Mouse (Mus musculus) limb, embryonic 13.5 days (tissue): ENCODE measurements around the gene Gm2001. TPM values are rescaled to one million over a fixed set of nuclear protein-coding genes. Genes with fewer than 3 reads are reported as not detected.
"Not testable (repeated sequence)": the region's sequence is repeated elsewhere in the genome, so short reads cannot be mapped to it uniquely, and the experiment has no call there.

ENCODE experiments used
- ATAC-seq: fragments of 200-750 bp; cut with Nextera tagmentation; 2 replicates; pipeline ENCODE4 v1.8.0; 2017; ENCODE audit warnings: low read depth, moderate number of reproducible peaks, moderate TSS enrichment; ENCODE audit not compliant: low FRiP score
- H3K27ac ChIP-seq: fragments of 300-500 bp; sonication (generic); 2 replicates; pipeline ENCODE4 v1.5.1; 2015; ENCODE audit warnings: inconsistent platforms, mild to moderate bottlenecking, moderate library complexity
- H3K27me3 ChIP-seq: fragments of 300-500 bp; sonication (generic); 2 replicates; pipeline ENCODE4 v1.6.1; 2015; ENCODE audit warnings: mild to moderate bottlenecking, inconsistent platforms
- H3K36me3 ChIP-seq: fragments of 300-500 bp; sonication (generic); 2 replicates; pipeline ENCODE4 v1.6.1; 2015; ENCODE audit warnings: inconsistent platforms, mild to moderate bottlenecking, moderate library complexity
- H3K4me1 ChIP-seq: fragments of 300-500 bp; sonication (generic); 2 replicates; pipeline ENCODE4 v1.6.1; 2015; ENCODE audit warnings: inconsistent platforms
- H3K4me2 ChIP-seq: fragments of 300-500 bp; sonication (generic); replicated peaks from 2 replicates; pipeline ENCODE4 v1.6.1; 2015; ENCODE audit warnings: inconsistent platforms, mild to moderate bottlenecking, moderate library complexity
- H3K4me3 ChIP-seq: fragments of 300-500 bp; sonication (generic); 2 replicates; pipeline ENCODE4 v1.5.1; 2015; ENCODE audit warnings: moderate library complexity, mild to moderate bottlenecking, inconsistent platforms
- H3K9ac ChIP-seq: fragments of 300-500 bp; sonication (generic); 2 replicates; pipeline ENCODE4 v1.6.1; 2015; ENCODE audit warnings: mild to moderate bottlenecking, inconsistent platforms
- H3K9me3 ChIP-seq: fragments of 300-500 bp; sonication (generic); 2 replicates; pipeline ENCODE4 v1.6.1; 2016; ENCODE audit warnings: inconsistent platforms
- WGBS: fragments of 180-500 bp; shearing (Covaris S2); methylation state at CpG from one replicate; pipeline ENCODE4 v1.1.7; 2015; 5-methylcytosine and 5-hydroxymethylcytosine counted together
- polyA plus RNA-seq: library from polyadenylated mRNA; unstranded; fragments of >200 nt; fragmentation: Nextera tagmentation; extraction: Ambion mirVana; gene quantifications from 2 replicates; pipeline ENCODE4 v1.2.1, GENCODE M21; 2015

Gene Gm2001
- not detected in 2 replicates for polyA plus RNA-seq

DNA sequence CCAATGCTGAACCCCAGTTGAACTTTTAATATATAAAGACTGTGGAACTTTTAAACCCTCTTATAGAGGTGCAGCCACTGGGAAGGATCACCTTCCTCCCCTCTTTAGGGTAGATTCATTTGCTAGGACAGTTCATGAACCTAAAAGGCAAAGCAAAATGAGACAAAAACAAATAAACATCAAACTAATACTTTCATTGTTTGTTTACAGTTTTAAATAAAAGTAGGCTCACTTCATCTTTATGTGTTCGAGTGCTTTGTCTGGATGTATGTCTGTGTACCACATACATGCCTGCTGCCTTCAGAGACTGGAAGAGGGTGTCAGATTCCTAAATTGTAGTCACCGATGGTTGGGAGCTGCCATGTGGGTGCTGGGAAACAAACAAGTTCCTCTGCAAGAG, at the start of gene Gm2001:
Gene Gm2001 (minus strand): TSS at position 101 of the 400 bp plus-strand sequence.
- not testable (repeated sequence) for H3K9ac ChIP-seq, H3K27ac ChIP-seq, H3K36me3 ChIP-seq, H3K4me2 ChIP-seq, H3K4me3 ChIP-seq, H3K9me3 ChIP-seq, ATAC-seq, H3K27me3 ChIP-seq, H3K4me1 ChIP-seq
- 76% methylated on average over 2 of the region's 2 CpGs for WGBS

GRCm38 (mm10) chr12:87873772-87874171, 31.6 kb upstream of the Gm2001 start, which contains the start of gene Gm2016:
Gene Gm2016, plus strand, starts transcription at chr12:87874072.
- H3K4me2 ChIP-seq, H3K4me3 ChIP-seq, H3K27ac ChIP-seq, ATAC-seq, H3K36me3 ChIP-seq, H3K27me3 ChIP-seq, H3K9me3 ChIP-seq, H3K9ac ChIP-seq, H3K4me1 ChIP-seq: not testable (repeated sequence)
- 83% methylated on average over 5 of the region's 5 CpGs for WGBS

GRCm38 (mm10) chr12:87864048-87864447, 21.9 kb upstream of the Gm2001 start:
- H3K9ac ChIP-seq, H3K27me3 ChIP-seq, H3K4me3 ChIP-seq, H3K4me2 ChIP-seq, ATAC-seq, H3K27ac ChIP-seq, H3K4me1 ChIP-seq, H3K36me3 ChIP-seq: not testable (repeated sequence)
- H3K9me3 ChIP-seq, result peaks cover 16% of the 10 kb centered on the region
- 79% methylated on average over 2 of the region's 2 CpGs for WGBS

- H3K9ac ChIP-seq, H3K27me3 ChIP-seq, H3K36me3 ChIP-seq, H3K4me1 ChIP-seq, H3K4me3 ChIP-seq, H3K4me2 ChIP-seq, ATAC-seq, H3K27ac ChIP-seq: not testable (repeated sequence)
- peaks cover 16% of the 10 kb centered on the region for H3K9me3 ChIP-seq
- WGBS, result 88% methylated on average over 10 of the region's 11 CpGs
These were observed 21.5 kb upstream of the Gm2001 start for GRCm38 (mm10) chr12:87863638-87864037.

DNA sequence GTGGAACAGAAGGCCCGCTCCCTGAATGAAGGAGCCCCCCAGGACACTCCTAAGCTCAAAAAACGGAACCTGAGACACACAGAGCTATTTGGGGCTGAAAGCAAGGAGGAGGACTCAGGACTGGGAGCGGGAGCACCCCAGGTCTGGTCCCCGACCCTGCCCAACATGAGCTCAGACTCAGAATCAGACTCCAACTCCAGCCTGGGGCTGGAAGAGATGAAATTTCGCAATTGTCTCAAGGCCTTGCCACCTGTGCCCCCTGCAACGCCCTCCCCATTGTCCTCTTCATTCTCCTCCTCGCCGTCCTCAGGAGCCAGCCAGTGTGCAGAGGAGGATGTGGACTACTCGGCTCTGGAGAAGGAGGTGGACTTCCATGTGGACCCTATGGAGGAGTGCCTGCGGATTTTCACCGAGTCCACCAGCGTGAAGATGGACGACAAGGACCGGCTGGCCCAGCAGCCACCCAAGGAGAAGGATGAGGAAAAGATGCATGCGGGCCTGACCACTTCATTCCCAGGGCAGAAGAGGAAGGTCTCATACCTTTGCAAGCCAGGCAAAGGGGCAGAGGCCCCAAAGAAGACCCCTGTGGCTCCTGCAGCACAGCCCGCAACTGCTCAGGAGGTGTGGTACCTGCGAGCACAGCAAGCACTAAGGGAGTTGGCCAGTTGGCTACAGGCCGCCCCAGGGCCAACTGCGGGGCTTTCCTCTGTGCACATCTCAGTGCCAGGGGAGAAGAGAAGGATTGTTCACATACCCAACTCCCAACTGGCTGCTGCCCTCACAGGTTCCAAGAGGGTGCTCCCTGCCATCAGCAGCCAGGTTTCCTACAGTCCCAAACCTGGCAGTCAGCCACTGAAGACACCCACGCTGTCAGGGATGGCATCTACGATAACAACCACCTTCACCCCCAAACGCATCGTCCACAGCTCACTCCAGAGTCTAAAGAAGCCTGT, 19.9 kb upstream of the Gm2001 start:
- H3K27me3 ChIP-seq, H3K27ac ChIP-seq, H3K4me3 ChIP-seq, ATAC-seq, H3K36me3 ChIP-seq, H3K9ac ChIP-seq, H3K4me1 ChIP-seq, H3K4me2 ChIP-seq: not testable (repeated sequence)
- WGBS, result 86% methylated on average over 23 of the region's 23 CpGs
- peaks cover 16% of the 10 kb centered on the region for H3K9me3 ChIP-seq

DNA sequence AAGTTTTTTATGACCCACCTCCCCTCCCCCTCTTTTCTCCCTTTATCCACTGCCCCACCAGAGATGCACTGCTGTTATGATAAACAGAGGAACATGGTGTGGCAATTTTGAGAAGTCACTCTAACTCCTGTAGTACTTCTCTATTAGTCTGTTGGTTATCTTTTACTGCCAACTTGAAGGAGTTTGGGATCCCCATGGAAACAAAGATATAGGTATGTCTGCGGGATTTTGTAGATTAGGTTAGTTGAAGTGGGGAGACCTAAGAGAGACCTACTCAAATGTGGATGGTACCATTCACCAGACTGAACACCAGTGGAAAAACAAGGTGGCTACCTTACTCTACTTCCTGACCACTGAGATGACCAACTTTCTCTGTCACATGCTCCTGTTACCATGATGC, 13.9 kb upstream of the Gm2001 start:
- H3K36me3 ChIP-seq, H3K27ac ChIP-seq, H3K4me2 ChIP-seq, H3K9me3 ChIP-seq, H3K9ac ChIP-seq, H3K4me1 ChIP-seq, ATAC-seq, H3K4me3 ChIP-seq, H3K27me3 ChIP-seq: not testable (repeated sequence)
- WGBS, result 86% methylated on average over 1 of the region's 1 CpGs

- not testable (repeated sequence) for H3K4me3 ChIP-seq, H3K27ac ChIP-seq, H3K9me3 ChIP-seq, H3K36me3 ChIP-seq, H3K4me2 ChIP-seq, H3K9ac ChIP-seq, H3K4me1 ChIP-seq, H3K27me3 ChIP-seq, ATAC-seq
- no CpG with 5 or more reads among the region's 2 CpGs for WGBS
These were observed 8.5 kb upstream of the Gm2001 start for GRCm38 (mm10) chr12:87850657-87851056.

DNA sequence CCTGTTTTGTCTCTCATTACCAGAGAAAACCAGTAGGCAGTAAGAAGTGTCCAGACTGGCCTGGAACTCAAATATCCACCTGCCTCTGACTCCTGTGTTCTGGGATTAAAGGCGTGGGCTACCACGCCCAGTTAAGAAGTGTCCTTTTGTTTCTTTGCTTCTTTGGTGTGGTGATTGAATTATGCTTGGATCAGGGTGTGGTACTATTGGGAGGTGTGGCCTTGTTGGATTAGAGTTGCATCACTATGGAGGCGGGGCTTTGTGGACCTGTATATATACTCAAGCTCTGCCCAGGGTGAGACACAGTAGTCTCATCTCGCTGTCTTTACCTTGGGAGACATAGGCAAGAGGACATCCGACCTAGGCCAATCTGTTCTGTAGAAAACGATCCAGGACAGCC, 25.9 kb downstream of the Gm2001 start, which contains the start of gene BB287469:
Gene BB287469 (plus strand): TSS at position 301 of the 400 bp plus-strand sequence.
- H3K4me3 ChIP-seq, ATAC-seq, H3K9ac ChIP-seq, H3K27me3 ChIP-seq, H3K4me2 ChIP-seq, H3K9me3 ChIP-seq, H3K27ac ChIP-seq, H3K36me3 ChIP-seq, H3K4me1 ChIP-seq: not testable (repeated sequence)
- 71% methylated on average over 4 of the region's 6 CpGs for WGBS

GRCm38 (mm10) chr12:87797971-87798370, 44.2 kb downstream of the Gm2001 start:
- H3K27me3 ChIP-seq, H3K4me1 ChIP-seq, H3K4me3 ChIP-seq, H3K27ac ChIP-seq, ATAC-seq, H3K9me3 ChIP-seq, H3K9ac ChIP-seq, H3K36me3 ChIP-seq, H3K4me2 ChIP-seq: not testable (repeated sequence)
- 98% methylated on average over 5 of the region's 5 CpGs for WGBS

GRCm38 (mm10) chr12:87795212-87795611, 46.9 kb downstream of the Gm2001 start, which contains the start of gene Gm21936:
Gene Gm21936, plus strand, starts transcription at chr12:87795512.
- not testable (repeated sequence) for H3K4me1 ChIP-seq, H3K36me3 ChIP-seq, H3K27me3 ChIP-seq, H3K9ac ChIP-seq, H3K4me2 ChIP-seq, H3K27ac ChIP-seq, H3K9me3 ChIP-seq, H3K4me3 ChIP-seq, ATAC-seq
- whole genome bisulfite sequencing, result 77% methylated on average over 1 of the region's 1 CpGs
